Mouse (Mus musculus) midbrain, embryonic 14.5 days (tissue): ENCODE results near the gene Mak. TPM values are rescaled to one million over a fixed set of nuclear protein-coding genes. Genes with fewer than 3 reads are reported as not detected.

ENCODE experiments used
- ATAC-seq: fragments of 200-750 bp; cut with Nextera tagmentation; 2 replicates; pipeline ENCODE4 v1.8.0; 2017; ENCODE audit warnings: moderate number of reproducible peaks, moderate library complexity; ENCODE audit not compliant: low FRiP score, low TSS enrichment
- DNase-seq: peaks from one replicate; pipeline ENCODE4 v3.0.0-alpha.2; 2015
- H3K27ac ChIP-seq: fragments of 300-500 bp; sonication (generic); replicated peaks from 2 replicates; pipeline ENCODE4 v1.5.1; 2014; ENCODE audit warnings: mild to moderate bottlenecking, low read depth, low read length, moderate library complexity
- H3K27me3 ChIP-seq: fragments of 300-500 bp; sonication (generic); 2 replicates; pipeline ENCODE4 v1.6.1; 2014; ENCODE audit warnings: low read length, control low read depth, mixed read lengths; ENCODE audit not compliant: control insufficient read depth, insufficient read depth
- H3K36me3 ChIP-seq: fragments of 300-500 bp; sonication (generic); 2 replicates; pipeline ENCODE4 v1.6.1; 2014; ENCODE audit warnings: low read length, control low read depth; ENCODE audit not compliant: control insufficient read depth, insufficient read depth
- H3K4me1 ChIP-seq: fragments of 300-500 bp; sonication (generic); 2 replicates; pipeline ENCODE4 v1.6.1; 2014; ENCODE audit warnings: mild to moderate bottlenecking, antibody characterized with exemption, low read length, control low read depth; ENCODE audit not compliant: control insufficient read depth, insufficient read depth
- H3K4me2 ChIP-seq: fragments of 300-500 bp; sonication (generic); 2 replicates; pipeline ENCODE4 v1.6.1; 2014; ENCODE audit warnings: mild to moderate bottlenecking, low read length, moderate library complexity
- H3K4me3 ChIP-seq: fragments of 300-500 bp; sonication (generic); replicated peaks from 2 replicates; pipeline ENCODE4 v1.5.1; 2014; ENCODE audit warnings: low read depth, low read length
- H3K9ac ChIP-seq: fragments of 300-500 bp; sonication (generic); replicated peaks from 2 replicates; pipeline ENCODE4 v1.6.1; 2014; ENCODE audit warnings: mild to moderate bottlenecking, low read length, moderate library complexity
- H3K9me3 ChIP-seq: fragments of 300-500 bp; sonication (generic); 2 replicates; pipeline ENCODE4 v1.6.1; 2016; ENCODE audit warnings: low read length, control low read depth, mixed read lengths; ENCODE audit not compliant: control insufficient read depth
- WGBS: fragments of 180-500 bp; shearing (Covaris S2); extraction: QIAGEN DNeasy Blood & Tissue Kit; methylation state at CpG from one replicate; pipeline ENCODE4 v1.1.7; 2014; 5-methylcytosine and 5-hydroxymethylcytosine counted together
- polyA plus RNA-seq: library from polyadenylated mRNA; unstranded; fragments of >200 nt; fragmentation: Nextera tagmentation; extraction: Ambion mirVana; gene quantifications from 2 replicates; pipeline ENCODE4 v1.2.1, GENCODE M21; 2014

Mak gene
- polyA plus RNA-seq, 1 experiment from 2014 or later = 2.1 TPM

DNA sequence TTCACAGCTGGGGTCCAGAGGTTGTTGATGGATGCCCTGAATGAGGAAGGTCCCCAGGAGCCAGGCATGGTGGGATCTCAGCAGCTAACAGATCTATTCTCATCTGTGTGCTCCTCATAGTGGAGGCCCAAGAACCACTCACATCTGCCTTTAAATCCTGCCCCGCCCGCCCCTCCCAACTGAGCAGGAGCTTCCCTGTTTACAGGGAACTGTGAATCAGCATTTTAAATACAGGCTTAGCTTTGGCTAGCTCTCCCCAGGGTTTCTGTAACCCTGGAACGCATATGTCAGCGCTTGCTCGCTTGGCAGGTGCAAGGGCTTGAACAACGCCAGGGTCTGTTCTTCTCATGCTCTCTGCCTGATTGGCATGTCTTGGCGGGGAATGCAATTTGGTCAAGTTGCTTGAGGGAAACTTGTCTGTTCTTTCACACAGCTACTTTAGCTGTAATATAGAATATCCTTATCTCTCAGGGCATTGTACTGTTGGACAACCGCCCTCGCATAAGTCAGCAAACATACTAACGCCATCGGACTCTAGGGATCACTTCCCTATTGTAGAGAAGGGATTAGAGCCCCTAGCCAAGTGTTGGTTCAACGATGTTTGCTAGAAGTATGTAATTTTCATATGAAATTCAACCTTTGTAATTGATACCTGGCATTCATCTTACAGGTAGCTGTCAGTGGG is 24.5 kb upstream of the Mak start:
- H3K4me3 ChIP-seq = no peak overlapping the region
- H3K4me2 ChIP-seq = no peak overlapping the region
- H3K9me3 ChIP-seq = no peaks in the 10 kb centered on the region
- H3K36me3 ChIP-seq = no peaks in the 10 kb centered on the region
- DNase-seq (no peak), ATAC-seq (no peak)
- WGBS = 65% methylated on average over 12 of the region's 12 CpGs
- H3K9ac ChIP-seq = no peak overlapping the region
- H3K27ac ChIP-seq = no peak overlapping the region
- H3K27me3 ChIP-seq = no peaks in the 10 kb centered on the region
- no peaks in the 10 kb centered on the region for H3K4me1 ChIP-seq

DNA sequence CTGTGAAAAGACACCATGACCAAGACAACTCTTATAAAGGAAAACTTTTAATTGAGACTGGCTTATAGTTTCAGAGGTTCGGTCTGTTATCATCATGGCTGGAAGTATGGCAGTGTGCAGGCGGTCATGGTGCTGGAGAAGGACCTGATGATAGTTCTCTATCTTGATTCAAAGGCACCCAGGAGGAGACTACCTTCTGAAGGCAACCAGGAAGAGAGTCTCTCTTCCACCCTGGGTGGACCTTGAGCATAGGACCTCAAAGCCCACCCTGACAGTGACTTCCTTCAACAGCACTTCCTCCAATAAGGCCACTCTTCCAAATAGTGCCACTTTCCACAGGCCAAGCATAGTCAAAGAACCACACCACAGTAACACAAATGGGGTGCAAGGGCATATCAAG is 20.5 kb upstream of the Mak start:
- H3K4me3 ChIP-seq = no peak overlapping the region
- no peaks in the 10 kb centered on the region for H3K36me3 ChIP-seq
- H3K9ac ChIP-seq = no peak overlapping the region
- no peaks in the 10 kb centered on the region for H3K9me3 ChIP-seq
- WGBS = 94% methylated on average over 2 of the region's 2 CpGs
- ATAC-seq (no peak), DNase-seq (no peak)
- H3K4me1 ChIP-seq = no peaks in the 10 kb centered on the region
- no peak overlapping the region for H3K27ac ChIP-seq
- no peak overlapping the region for H3K4me2 ChIP-seq
- H3K27me3 ChIP-seq = no peaks in the 10 kb centered on the region

DNA sequence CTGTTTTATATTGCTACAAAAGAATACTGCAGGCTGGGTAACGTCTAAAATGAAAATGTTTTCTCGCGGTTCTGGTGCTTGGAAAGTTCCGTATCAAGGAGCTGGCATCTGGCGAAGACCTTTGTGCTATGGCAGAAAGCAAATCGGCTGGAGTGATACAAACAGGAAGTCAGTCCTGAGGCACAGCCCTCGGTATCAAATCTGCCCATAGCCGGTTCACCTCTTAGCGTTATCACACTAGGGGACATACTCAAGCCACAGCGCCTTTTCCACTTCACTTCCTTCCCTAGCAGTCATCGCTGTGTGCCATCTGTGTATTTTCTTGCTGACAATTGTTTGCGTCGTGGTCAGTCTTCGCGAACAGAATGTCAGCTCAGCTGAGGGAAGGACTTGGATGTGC is 18.8 kb upstream of the Mak start:
- Histone ChIP-seq H3K36me3 (no peaks in the 10 kb centered on the region), H3K27ac (no peak overlapping the region), H3K4me3 (no peak overlapping the region), H3K4me2 (no peak overlapping the region), H3K4me1 (no peaks in the 10 kb centered on the region), H3K27me3 (no peaks in the 10 kb centered on the region), H3K9ac (no peak overlapping the region), H3K9me3 (no peaks in the 10 kb centered on the region)
- WGBS = 90% methylated on average over 15 of the region's 15 CpGs
- no peak for DNase-seq
- no peak for ATAC-seq

DNA sequence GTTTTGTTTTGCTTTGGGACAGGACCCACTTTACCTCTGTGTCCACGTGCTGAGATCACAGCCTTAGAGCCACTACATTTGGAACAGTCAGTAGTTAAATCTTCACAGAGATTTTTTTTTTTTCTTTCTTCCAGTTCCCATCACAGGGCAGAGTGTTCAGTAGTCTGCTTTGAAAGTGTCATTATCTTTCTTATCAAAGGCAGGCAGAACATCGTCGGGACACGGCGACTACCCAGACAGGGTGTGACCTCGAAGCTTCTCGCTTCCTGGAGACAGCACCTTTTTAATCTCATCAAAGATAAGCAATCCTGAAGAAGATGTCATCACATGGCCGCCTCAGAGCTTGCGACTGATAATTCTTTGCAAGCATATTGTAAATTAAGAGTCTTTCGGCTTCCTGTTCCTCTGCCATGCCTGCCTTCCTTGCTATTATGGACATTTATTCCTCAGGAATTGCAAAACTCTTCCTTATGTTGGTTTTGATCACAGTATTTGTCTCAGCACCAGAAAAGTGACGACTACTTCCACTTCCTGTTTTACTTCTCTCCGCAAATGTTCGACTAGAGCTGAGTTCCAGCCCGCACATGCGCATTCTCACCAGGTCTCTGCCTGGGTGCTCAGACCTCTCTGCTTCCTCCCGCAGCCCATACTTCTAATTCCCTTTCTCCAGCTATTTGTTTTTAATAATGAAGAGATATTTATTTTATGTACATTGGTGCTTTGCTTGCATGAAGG is 18.0 kb upstream of the Mak start:
- H3K27ac ChIP-seq = no peak overlapping the region
- ATAC-seq = no peak
- no peaks in the 10 kb centered on the region for H3K27me3 ChIP-seq
- H3K4me3 ChIP-seq = no peak overlapping the region
- H3K36me3 ChIP-seq = no peaks in the 10 kb centered on the region
- no peak overlapping the region for H3K9ac ChIP-seq
- H3K4me2 ChIP-seq = no peak overlapping the region
- no peaks in the 10 kb centered on the region for H3K9me3 ChIP-seq
- no peak for DNase-seq
- 83% methylated on average over 16 of the region's 16 CpGs for WGBS
- H3K4me1 ChIP-seq = no peaks in the 10 kb centered on the region

DNA sequence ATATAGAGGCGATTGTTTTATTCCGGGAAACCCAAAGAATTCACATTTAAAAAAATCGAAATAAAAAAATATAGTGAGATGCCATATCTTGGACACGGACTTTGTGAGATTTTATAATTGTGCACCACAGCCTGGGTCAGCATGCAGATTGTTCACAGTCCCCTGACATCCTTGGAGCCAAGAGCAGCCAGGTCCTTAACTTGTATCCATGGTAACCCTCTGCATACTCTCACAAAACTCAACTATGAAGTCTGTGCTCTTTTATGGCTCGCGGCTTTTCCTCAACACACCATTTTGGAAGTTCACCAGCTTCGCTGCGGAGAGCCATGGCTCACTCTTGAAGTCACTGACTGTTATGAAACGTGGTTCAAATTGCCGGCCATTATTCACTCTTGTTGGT is 14.7 kb upstream of the Mak start:
- no peak for DNase-seq
- no peak overlapping the region for H3K4me3 ChIP-seq
- no peak for ATAC-seq

DNA sequence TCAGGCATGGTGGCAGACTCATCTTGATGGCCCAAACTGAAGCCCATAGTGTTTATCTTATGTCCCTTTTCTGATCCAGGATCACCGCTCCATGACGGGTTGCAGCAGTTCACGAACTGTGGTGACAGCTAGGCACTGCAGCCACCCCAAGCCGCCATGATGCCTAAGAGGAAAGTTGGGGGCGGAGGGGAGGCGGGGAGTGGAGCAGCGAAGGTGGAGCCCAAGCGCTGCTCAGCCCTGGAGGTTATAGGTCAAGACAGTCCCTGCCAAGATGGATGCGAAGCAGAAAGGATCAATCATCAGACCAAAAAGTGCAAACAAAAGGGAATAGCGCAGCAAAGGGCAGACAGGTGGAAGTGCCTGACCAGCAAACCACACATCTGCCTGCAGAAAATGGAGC is 11.8 kb upstream of the Mak start:
- no peak overlapping the region for H3K4me3 ChIP-seq
- no peak overlapping the region for H3K9ac ChIP-seq
- H3K27ac ChIP-seq = no peak overlapping the region
- DNase-seq (no peak), ATAC-seq (no peak)
- H3K27me3 ChIP-seq = no peaks in the 10 kb centered on the region
- 46% methylated on average over 10 of the region's 10 CpGs for WGBS
- no peaks in the 10 kb centered on the region for H3K4me1 ChIP-seq
- H3K9me3 ChIP-seq = no peaks in the 10 kb centered on the region
- H3K36me3 ChIP-seq = no peaks in the 10 kb centered on the region
- H3K4me2 ChIP-seq = no peak overlapping the region

More for the DNA sequence above, 14.7 kb upstream of the Mak start:
- Histone ChIP-seq H3K27me3 (no peaks in the 10 kb centered on the region), H3K9me3 (no peaks in the 10 kb centered on the region), H3K9ac (no peak overlapping the region), H3K27ac (no peak overlapping the region), H3K4me1 (no peaks in the 10 kb centered on the region), H3K4me2 (no peak overlapping the region), H3K36me3 (no peaks in the 10 kb centered on the region)
- WGBS = 82% methylated on average over 10 of the region's 10 CpGs

DNA sequence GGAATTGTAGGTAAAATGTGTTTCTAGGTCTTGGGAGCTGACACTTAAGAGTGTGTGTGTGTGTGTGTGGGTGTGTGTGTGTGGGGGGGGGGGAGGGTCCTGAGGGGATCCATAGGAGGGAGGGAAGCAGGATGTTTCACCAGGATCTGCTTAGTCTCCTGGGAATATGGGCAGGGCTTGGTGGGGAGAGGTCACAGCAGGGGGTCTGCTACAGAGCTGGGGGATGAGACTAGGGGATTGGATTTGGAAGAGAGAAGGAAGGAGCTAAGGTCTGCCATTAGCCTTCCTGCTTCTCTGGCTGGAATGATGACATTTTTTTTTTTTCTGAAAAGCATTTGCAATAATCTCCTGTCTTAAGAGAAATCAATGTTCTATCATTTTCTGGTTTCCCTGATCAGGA is 9.2 kb upstream of the Mak start:
- no peak for DNase-seq

DNA sequence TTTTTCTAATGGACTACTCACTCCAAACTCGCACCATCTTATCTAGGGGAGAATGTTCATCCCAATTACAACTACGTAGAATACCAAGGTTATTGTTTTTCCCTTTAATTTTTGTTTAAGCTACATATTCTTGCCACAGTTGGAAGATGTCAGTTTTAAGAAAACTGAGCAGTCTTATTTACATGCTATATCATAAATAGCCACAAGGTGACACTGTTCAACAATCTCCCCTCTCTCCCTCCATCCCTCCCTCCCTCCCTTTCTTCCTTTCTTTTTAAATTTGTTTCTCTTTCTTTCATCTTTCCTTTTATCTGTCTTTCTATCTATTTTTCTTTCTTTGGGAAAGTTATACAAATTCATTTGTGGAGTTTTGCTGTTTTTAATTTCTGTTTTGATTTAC is 5.6 kb upstream of the Mak start:
- no peak for ATAC-seq
- H3K4me2 ChIP-seq = no peak overlapping the region
- no peak overlapping the region for H3K4me3 ChIP-seq
- peak; percentile 67 for DNase-seq
- H3K9ac ChIP-seq = no peak overlapping the region
- H3K36me3 ChIP-seq = no peaks in the 10 kb centered on the region
- peaks cover 3% of the 10 kb centered on the region; the same call in 1 of the 2 replicates for H3K27me3 ChIP-seq
- no peak overlapping the region for H3K27ac ChIP-seq
- 24% methylated on average over 2 of the region's 2 CpGs for WGBS
- no peaks in the 10 kb centered on the region for H3K9me3 ChIP-seq
- H3K4me1 ChIP-seq = no peaks in the 10 kb centered on the region

More for the DNA sequence above, 9.2 kb upstream of the Mak start:
- Histone ChIP-seq H3K9me3 (no peaks in the 10 kb centered on the region), H3K4me1 (no peaks in the 10 kb centered on the region), H3K4me3 (no peak overlapping the region), H3K27me3 (no peaks in the 10 kb centered on the region), H3K9ac (no peak overlapping the region), H3K4me2 (no peak overlapping the region), H3K36me3 (no peaks in the 10 kb centered on the region), H3K27ac (no peak overlapping the region)
- ATAC-seq = no peak

DNA sequence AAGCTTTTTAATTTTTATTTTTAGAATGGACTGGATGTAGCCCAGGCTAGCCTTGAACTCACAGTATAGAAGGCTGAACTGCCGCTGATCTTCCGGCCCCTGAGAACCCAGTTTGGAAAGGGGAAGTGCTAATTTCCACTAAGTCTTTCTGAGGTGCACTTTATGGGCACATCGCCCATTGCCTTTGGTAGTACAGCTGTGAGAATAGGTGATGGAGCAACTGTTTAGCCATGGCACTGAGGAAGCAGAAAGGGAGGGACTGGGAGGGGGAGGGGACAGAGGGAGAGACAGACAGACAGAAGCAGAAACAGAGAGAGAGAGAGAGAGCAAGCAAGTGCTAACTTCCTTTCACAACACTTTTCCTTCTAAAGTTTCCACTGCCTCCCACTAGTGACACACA is 5.0 kb upstream of the Mak start:
- no peak overlapping the region for H3K4me2 ChIP-seq
- WGBS = 92% methylated on average over 3 of the region's 3 CpGs
- no peak for ATAC-seq

More for the DNA sequence above, 5.0 kb upstream of the Mak start:
- Histone ChIP-seq H3K4me1 (0 out of 2 replicates have a peak, but pooled peaks cover under 1% of the 10 kb centered on the region), H3K36me3 (no peaks in the 10 kb centered on the region), H3K27me3 (peaks cover 6% of the 10 kb centered on the region; the same call in 1 of the 2 replicates), H3K4me3 (no peak overlapping the region), H3K27ac (no peak overlapping the region), H3K9me3 (no peaks in the 10 kb centered on the region), H3K9ac (no peak overlapping the region)
- no peak for DNase-seq
